Mouse (Mus musculus) mesoderm, embryonic 11.5 days (tissue): ENCODE measurements around the gene Rbfox1.

ENCODE experiments used
- DNase-seq: peaks from one replicate; pipeline ENCODE4 v3.0.0-alpha.2; 2012; ENCODE audit warnings: low read depth, low spot score

The Rbfox1 gene

GRCm38 (mm10) chr16:7076707-7077106, 1191.6 kb downstream of the Rbfox1 start:
- no peak for DNase-seq

DNA sequence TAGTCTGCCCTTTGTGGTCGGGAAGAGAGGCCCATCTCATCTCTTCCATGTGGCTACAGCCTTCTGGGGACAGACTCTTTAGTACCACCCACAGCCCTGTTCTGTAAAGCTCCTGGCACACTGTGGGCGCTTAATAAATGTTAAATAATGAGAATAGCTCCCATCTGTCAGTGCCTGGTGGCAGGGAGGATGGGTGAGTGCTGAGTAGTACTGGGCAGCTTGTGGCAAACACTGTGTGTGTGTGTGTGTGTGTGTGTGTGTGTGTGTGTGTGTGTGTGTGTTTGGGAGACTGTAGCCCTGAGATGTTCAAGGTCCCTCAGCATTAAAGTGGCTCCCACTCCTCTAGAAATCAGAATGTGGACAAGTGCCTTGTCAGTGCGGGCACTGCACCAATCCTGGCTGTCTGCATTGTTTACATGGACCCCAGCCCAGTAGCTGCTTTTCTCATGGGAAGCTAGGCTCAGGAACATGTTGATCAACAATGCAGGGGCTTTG, 1196.0 kb downstream of the Rbfox1 start:
- DNase-seq = no peak

DNA sequence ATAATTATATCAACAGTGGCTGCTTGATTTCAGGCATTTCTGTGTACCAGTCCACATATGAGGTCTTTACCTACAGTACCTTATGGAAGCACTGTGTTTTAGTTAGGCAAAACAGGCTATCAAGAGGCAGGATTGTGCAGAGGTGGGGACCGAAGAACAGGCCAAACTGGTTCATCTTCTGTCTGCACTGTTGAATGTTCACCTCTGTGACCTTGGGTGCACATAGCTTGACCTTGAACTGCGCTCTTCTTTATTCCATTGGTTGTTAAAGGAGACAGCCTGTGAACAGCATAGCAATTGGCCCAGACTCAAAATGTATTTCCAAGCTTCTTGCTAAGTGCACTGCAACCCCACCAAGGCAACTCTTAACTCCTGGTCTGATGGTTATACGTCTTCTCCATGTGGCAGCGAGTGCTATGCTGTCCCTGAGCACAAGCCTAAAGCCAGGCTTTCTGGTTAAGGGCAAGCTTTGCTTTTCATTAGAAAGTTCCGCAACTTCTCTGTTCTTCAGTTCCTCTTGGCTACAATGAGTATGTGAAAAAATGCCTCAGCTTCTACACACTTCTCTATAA, 1196.6 kb downstream of the Rbfox1 start:
- DNase-seq = no peak

DNA sequence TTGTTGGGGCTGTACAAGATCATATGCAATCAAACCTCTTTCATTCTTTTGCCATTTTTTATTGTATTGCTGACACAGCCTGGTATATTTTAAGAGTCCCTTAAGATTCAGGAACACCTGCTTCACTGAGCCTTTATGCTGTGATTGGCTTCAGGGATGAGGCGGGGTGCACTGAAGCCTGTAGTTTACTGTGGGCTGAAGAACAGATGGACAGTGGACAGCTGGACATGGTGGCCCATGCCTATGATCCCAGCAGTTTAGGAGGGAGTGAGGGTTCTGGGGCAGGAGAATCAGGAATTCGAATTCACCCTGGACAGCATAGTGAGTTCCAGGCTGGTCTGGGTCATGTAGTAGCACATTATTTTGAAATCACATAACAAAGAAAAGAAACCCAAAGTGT, 1198.8 kb downstream of the Rbfox1 start:
- DNase-seq = no peak

DNA sequence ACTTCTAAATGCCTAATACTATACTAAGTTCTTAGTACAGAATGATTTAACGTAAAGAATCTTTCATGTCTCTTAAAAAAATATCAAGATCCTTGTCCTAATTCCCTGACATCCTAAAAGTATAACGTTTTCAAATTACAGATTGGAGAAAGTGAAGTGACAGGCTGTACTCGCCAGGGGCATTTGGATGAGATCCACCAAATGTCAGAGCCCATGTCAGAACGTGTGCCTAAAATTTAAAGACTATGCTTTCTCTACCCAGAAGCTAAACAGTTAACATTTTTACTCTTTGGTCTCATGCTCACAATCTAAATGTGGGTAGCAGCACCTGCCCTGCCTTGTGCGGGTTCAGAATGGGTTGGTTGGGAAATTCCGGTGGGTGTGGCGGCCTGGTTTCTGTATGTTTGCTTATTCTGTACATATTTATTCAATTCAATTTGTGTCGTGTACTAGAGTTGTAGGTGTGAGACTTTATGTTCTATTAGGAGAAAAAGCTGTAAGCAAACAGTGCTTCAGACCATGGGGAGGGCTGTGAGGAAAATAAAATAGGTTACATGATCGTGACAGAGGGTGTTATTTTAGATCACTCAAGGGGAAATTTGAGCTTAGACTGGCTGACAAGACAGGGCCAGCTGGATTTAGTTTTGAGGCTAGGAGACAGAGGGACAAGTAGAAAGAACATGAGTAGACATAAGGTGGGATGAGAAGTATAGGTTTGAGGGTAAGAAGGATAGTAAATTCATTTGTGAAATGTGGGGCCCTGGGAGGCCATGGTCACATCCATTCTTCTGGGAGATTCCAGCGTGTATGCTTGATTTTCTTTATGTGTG, 1203.7 kb downstream of the Rbfox1 start:
- DNase-seq = no peak

DNA sequence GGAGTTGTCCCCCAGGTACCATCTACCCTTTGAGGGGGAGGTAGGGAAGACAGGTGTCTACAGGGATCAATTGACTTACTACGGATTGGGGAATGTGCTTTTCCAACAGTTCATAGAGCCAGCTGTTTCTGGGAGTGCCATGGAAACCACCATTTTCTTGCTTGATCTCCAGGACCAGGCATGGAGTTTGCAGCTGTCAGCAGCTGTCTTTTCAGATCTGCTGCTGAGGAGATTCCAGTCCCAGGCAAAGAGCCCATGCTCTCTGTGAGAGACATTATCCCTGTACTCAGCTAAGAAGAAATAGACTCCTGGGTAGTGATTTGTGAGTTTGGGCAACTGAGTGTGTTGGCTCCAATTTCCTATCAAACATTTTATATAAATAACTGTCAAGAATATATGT, 1204.3 kb downstream of the Rbfox1 start:
- DNase-seq = no peak

DNA sequence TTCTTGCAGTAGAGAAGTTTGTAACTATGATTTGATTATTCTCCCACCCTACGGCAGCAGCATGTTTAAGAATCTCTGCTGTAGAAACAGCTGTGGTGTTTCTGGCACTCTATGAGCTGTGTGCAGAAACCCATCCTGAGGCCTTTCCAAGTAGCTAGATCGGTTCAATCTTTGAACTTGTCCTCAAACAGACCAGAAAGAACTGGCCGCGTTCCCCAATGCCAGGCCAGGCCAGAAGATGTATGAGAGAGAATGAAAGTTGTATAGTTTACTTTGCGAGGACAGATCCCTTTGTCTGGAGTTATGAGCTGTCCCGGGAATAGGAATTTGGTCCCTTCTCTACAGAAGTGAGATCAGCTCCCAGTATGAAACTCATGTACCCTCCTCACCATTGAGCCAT, 1205.0 kb downstream of the Rbfox1 start:
- no peak for DNase-seq

DNA sequence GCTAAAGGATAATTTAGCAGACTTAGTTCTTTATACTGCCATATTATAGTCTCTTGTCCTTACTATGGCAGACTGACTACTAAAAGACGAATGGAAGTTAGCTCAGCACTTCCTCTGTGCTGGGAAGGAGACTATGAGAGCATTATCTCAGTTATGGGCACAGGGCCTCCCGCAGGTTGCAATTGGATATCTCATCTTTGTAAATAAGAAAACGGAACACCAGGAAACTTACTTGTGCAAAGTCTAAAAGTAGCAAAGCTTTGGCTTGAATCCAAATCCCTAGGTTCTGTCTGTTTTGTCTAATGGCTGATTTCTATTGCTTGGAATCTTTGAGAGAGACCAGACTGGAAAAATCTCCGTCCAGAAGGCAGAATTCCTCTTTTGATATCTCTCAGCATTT, 1207.7 kb downstream of the Rbfox1 start:
- no peak for DNase-seq

DNA sequence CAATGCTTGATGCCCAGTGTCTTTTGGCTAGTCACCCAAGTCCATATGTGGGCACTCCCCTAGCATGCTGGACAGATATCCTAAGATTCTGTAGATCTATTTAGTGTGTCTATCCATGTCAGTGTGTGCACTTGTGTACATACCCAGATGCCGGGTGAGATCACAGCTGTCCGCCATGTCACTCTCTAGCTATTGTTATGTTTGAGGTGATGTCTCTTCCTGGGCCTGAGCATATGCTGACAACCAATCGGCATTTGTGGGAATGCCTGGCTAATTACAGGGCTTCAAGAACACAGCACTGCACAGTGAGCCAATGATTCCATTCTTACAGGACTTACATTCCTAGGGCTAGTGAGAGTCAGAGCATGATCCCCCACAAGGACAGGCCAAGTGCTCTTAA, 1208.5 kb downstream of the Rbfox1 start:
- DNase-seq = no peak

DNA sequence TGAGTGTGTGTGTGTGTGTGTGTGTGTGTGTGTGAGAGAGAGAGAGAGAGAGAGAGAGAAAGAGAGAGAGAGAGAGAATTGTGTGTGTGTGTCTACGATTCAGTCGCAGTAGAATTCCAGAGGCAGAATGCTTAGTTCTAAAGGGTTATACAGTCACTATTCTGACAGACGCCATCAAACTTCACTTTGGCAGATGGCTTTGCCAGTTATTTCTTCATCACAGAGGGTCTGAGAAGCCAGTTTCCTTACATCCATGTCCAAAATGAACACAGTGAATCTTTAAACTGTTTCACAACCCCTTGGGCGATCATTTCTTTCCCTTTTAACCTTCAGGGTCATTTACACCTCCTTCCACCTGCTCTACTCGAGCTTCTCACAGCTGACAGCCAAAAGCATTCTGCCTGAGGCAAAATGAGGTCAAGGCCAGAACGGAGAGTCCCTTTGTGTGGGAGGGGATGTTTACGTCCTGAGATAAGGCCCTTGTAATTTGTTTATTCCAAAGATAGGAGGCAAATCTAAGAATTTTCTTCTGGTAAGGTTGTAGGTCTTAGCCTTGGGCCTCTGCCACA, 1209.1 kb downstream of the Rbfox1 start:
- no peak for DNase-seq

DNA sequence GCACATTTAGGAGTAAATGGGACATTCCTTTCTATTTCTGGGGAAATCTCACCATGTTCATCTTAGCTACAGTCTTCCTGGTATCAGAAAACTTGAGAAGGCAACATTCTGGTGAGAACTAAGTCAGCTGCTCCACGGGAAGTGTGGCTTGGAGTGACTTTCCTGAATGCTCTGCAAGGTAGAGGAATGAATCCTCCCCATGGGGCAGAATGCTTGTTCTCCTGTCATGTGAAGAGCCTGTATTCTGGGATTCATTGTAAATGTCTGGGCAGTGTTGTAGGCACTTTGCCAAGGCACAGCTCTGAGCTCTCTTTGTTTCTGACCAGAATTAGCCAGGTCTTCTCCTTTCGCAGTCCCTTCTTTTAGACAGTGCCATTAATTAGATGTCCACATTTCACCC, 1211.9 kb downstream of the Rbfox1 start:
- no peak for DNase-seq

- no peak for DNase-seq
Observed at GRCm38 (mm10) chr16:7097951-7098710, 1213.0 kb downstream of the Rbfox1 start.

DNA sequence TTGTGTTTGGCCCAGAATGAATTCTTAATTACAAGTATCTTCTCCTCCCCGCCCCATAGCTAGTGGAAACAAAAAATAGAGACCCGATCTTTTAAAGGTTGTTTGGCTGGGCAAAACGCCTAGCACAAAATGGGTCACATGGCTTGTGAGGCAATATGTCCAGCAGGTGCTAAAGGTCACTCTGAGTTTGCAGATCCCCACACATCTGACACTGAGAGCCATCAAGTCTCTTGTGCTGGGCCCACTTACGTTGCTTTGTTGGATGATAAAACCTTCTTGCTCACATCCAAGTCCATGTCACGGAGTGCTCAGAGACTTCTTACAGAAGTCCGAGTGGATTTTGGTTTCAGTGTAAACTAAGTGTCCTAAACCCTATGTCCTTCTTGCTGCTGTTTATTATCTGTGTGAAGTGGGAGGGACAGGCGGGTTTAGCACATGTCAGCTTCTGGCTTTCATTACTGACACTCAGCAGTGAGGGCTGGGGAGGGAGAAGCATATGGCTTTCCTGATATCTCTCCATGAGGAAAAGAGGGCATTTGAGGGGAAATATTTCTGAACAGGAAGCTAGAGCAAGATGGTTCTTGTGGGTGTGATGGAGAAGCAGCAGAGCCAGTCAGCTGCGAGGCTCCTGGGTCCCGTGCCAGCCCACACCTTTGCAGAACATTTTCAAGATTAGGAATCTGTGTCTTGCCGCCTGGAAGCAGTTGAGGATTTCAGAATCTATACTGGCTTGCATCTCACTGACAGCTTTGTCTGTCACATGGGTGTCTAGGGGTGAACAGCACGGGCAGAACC, 1214.5 kb downstream of the Rbfox1 start:
- no peak for DNase-seq

- no peak for DNase-seq
Observed at GRCm38 (mm10) chr16:7102486-7102885, 1217.3 kb downstream of the Rbfox1 start.

DNA sequence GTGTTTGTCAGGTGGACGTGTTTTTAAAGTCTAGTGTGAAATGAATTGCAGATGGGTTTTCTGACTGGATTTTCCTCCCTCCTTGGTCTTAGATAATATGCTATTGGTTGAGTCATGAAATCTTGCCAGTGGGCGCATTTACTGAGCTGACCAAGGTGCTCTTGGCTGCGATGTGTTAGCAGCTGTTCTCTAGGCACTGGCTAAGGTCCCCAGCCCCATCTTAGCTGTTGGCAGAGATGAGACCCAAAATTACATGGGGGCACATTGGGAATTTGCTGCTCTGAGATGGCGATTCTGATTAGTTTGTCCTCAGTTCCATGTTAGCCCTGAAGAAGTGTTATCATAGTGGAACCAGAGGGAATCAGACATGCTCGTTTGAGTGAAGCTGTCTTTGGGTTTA, 1218.1 kb downstream of the Rbfox1 start:
- no peak for DNase-seq

GRCm38 (mm10) chr16:7106450-7107015, 1221.4 kb downstream of the Rbfox1 start:
- DNase-seq = no peak

DNA sequence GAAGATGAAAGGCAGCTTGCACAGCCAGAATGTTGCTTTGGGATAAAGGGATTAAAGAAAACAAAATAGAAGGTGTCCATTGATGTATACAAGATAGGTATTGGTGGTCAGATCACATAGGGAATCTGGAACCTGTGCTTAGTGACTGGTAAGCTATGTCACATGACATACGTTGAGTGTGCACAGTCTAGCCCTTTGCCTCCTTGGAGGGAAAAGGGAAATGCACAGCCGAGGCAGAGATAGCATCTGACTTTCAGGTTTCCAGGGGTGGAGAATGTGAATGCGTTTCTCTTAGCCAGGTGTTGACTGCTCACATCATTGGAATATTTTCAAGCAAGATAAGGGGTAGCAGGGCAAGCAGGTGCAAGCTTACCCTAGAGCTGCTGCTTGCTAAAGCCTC, 1230.8 kb downstream of the Rbfox1 start:
- DNase-seq = no peak

DNA sequence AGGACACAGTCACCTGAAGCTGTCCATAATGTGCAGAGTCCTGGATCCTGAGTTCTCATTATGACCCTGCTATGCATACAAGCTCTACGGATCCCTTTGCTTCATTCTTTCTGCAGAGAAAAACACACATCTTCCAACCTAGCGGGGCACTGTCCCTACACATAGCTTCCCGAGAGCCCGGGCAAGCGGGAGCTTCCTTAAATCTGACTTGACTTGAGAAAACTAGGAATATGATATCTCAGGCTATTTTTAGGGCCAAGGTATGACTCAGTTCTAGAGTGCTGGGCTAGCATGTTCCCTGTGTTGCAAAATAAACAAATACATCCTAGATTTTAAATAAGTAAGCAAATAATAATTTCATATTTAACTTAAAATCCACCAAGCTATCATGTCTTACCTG, 1244.4 kb downstream of the Rbfox1 start:
- no peak for DNase-seq

DNA sequence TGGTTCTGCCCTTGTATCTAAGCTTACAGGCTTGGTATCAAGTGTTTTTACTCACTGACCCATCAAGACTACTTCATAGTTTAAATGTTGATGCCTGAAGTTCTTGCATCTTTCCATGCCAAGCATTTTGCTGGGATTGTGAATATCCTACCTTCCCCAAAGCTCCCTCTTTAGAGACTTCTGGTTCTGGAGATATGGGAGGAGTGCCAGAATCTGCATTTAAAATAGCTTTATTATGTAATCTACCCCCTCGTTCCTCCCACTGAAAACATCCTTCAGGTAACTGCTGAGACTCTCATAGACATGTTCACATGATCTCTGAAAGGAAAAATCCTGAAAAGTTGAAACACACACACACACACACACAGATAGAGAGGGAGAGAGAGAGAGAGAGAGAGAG, 1247.3 kb downstream of the Rbfox1 start:
- no peak for DNase-seq

DNA sequence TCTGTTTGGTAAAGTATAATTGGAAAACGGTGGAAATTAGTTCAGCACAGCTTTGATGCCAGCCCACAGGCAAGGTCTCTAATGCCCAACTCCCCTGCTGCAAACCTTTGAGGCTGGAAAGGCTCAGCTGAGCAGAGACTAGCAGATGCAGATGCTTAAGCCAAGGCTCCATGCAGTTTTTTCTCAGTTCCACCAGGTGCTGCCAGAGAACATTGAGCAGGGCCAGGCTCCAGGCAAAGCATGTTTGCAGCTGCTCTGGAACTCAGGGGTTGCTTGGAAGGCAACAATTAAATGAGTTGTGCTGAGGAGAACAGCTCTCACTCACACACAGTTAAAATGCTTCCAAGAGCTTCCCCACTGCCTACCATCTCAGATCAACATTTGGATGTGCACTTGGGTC, 1251.8 kb downstream of the Rbfox1 start:
- DNase-seq = no peak

DNA sequence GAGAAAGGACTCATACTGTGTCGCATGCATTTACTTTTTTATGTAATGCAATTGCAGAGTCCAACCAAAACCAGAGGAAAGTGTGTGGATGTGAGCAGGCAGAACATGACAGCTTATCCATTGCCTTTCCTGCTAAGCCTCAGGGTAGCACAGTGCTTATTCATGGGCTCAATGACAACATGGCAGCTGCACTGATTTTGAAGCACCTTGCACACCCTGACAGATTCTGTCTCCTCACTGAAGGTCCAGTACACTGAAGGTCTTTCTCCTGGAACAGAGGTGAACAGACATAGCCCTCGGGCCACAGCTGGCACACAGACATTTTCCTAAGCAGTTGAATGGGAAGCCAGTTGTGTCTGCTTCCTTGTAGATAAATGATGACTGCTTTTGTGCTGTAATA, 1254.3 kb downstream of the Rbfox1 start:
- no peak for DNase-seq
